Mouse (Mus musculus) bone marrow, adult 2 months (tissue): Measurements from ENCODE around the gene Slc7a15.
"Not testable (repeated sequence)": the region's sequence is repeated elsewhere in the genome, so short reads cannot be mapped to it uniquely, and the experiment has no call there.

Experiments used
- CTCF ChIP-seq: fragments of 200-500 bp; IDR thresholded peaks from 2 replicates; pipeline ENCODE4 v1.5.1; 2011; ENCODE audit warnings: low read length, control low read depth; ENCODE audit not compliant: control insufficient read depth, insufficient read depth
- POLR2A ChIP-seq: fragments of 200-500 bp; IDR thresholded peaks from 2 replicates; pipeline ENCODE4 v1.6.1; 2011; ENCODE audit warnings: low read depth, mild to moderate bottlenecking, control low read depth, low read length, borderline replicate concordance; ENCODE audit not compliant: control insufficient read depth

DNA sequence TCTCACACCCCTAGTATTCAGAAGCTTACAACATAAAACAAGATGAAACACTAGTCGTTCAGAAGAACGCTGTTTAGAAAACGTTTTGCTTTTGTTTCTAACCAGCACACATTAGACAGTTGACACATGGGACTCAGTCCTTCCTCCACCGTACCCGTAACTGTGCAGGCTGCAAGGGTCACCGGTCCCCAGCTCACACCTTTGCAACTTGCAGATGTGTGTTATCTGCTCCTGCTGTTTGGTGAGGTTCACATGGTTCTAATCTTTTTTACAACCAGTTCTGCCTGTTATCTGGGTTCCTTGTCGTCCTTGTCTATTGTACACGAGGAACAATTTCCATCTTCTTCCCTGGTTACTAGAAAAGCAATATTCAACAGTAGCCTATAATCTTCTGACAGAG, 49.3 kb upstream of the Slc7a15 start:
- TF ChIP-seq CTCF, POLR2A: not testable (repeated sequence)
